Mouse (Mus musculus) midbrain, postnatal 0 days (tissue): Measurements from ENCODE around the gene Aatk. TPM values are rescaled to one million over a fixed set of nuclear protein-coding genes. Genes with fewer than 3 reads are reported as not detected.

ENCODE experiments used
- ATAC-seq: fragments of 200-750 bp; cut with Nextera tagmentation; 2 replicates; pipeline ENCODE4 v1.8.0; 2017; ENCODE audit warnings: moderate number of reproducible peaks, mild to moderate bottlenecking, moderate TSS enrichment, moderate library complexity; ENCODE audit not compliant: low FRiP score
- DNase-seq: peaks from one replicate; pipeline ENCODE4 v3.0.0-alpha.2; 2015; ENCODE audit warnings: low spot score
- H3K27ac ChIP-seq: fragments of 300-500 bp; sonication (generic); 2 replicates; pipeline ENCODE4 v1.5.1; 2014; ENCODE audit warnings: low read depth, mild to moderate bottlenecking, low read length, mixed read lengths
- H3K27me3 ChIP-seq: fragments of 300-500 bp; sonication (generic); 2 replicates; pipeline ENCODE4 v1.6.1; 2014; ENCODE audit warnings: low read length, control low read depth, mixed read lengths; ENCODE audit not compliant: insufficient read depth
- H3K36me3 ChIP-seq: fragments of 300-500 bp; sonication (generic); 2 replicates; pipeline ENCODE4 v1.6.1; 2014; ENCODE audit warnings: low read length, control low read depth, mixed read lengths; ENCODE audit not compliant: insufficient read depth
- H3K4me1 ChIP-seq: fragments of 300-500 bp; sonication (generic); 2 replicates; pipeline ENCODE4 v1.6.1; 2014; ENCODE audit warnings: mild to moderate bottlenecking, control low read depth, antibody characterized with exemption, low read length, mixed read lengths; ENCODE audit not compliant: insufficient read depth
- H3K4me2 ChIP-seq: fragments of 300-500 bp; sonication (generic); 2 replicates; pipeline ENCODE4 v1.6.1; 2014; ENCODE audit warnings: low read depth, mild to moderate bottlenecking, low read length, mixed read lengths; ENCODE audit not compliant: poor library complexity, severe bottlenecking
- H3K4me3 ChIP-seq: fragments of 300-500 bp; sonication (generic); 2 replicates; pipeline ENCODE4 v1.5.1; 2014; ENCODE audit warnings: low read depth, mild to moderate bottlenecking, low read length, moderate library complexity
- H3K9ac ChIP-seq: fragments of 300-500 bp; sonication (generic); replicated peaks from 2 replicates; pipeline ENCODE4 v1.6.1; 2014; ENCODE audit warnings: mild to moderate bottlenecking, low read length, moderate library complexity, mixed read lengths; ENCODE audit not compliant: poor library complexity, severe bottlenecking
- H3K9me3 ChIP-seq: fragments of 300-500 bp; sonication (generic); 2 replicates; pipeline ENCODE4 v1.6.1; 2016; ENCODE audit warnings: low read length, control low read depth
- CTCF ChIP-seq: IDR thresholded peaks from 2 replicates; pipeline ENCODE4 v1.5.1; 2016; ENCODE audit warnings: antibody characterized with exemption, mild to moderate bottlenecking
- WGBS: fragments of 180-500 bp; shearing (Covaris S2); extraction: QIAGEN DNeasy Blood & Tissue Kit; methylation state at CpG from one replicate; pipeline ENCODE4 v1.1.7; 2014; 5-methylcytosine and 5-hydroxymethylcytosine counted together
- polyA plus RNA-seq: library from polyadenylated mRNA; unstranded; fragments of >200 nt; fragmentation: Nextera tagmentation; extraction: Ambion mirVana; gene quantifications from 2 replicates; pipeline ENCODE4 v1.2.1, GENCODE M21; 2015
- total RNA-seq: library from RNA; depleted of rRNA; stranded (reverse); fragments of >200 nt; gene quantifications from 2 replicates; pipeline ENCODE4 v1.2.3, GENCODE M21; 2014

Aatk gene
- total and polyA plus RNA-seq, 2 experiments from 2014 or later, result 46.9 to 178 TPM

- 68% methylated on average over 13 of the region's 13 CpGs for whole genome bisulfite sequencing
- Histone ChIP-seq H3K4me3 (no peak overlapping the region), H3K27me3 (no peaks in the 10 kb centered on the region), H3K4me1 (peaks cover 22% of the 10 kb centered on the region), H3K9me3 (no peaks in the 10 kb centered on the region), H3K27ac (no peak overlapping the region), H3K36me3 (no peaks in the 10 kb centered on the region), H3K9ac (0 out of 2 replicates have a peak overlapping the region, but pooled peaks have one; percentile 9), H3K4me2 (no peak overlapping the region)
- DNase-seq, result no peak
- ATAC-seq, result no peak
- TF ChIP-seq CTCF, result no peak
These were observed 5.5 kb downstream of the Aatk start for GRCm38 (mm10) chr11:120041191-120042123.

- no peak overlapping the region for H3K9ac ChIP-seq
- no peak overlapping the region for H3K27ac ChIP-seq
- TF ChIP-seq CTCF, result no peak
- H3K4me1 ChIP-seq, result peaks cover 18% of the 10 kb centered on the region
- 69% methylated on average over 8 of the region's 8 CpGs for WGBS
- H3K4me3 ChIP-seq, result no peak overlapping the region
- 0 out of 2 replicates have a peak, but pooled peaks cover 3% of the 10 kb centered on the region for H3K36me3 ChIP-seq
- DNase-seq (no peak), ATAC-seq (no peak)
- no peak overlapping the region for H3K4me2 ChIP-seq
- H3K27me3 ChIP-seq, result no peaks in the 10 kb centered on the region
- H3K9me3 ChIP-seq, result no peaks in the 10 kb centered on the region
These were observed 6.5 kb downstream of the Aatk start for GRCm38 (mm10) chr11:120040440-120040839.

- no peak overlapping the region for H3K4me2 ChIP-seq
- 0 out of 2 replicates have a peak overlapping the region, but pooled peaks have one; percentile 33 for H3K9ac ChIP-seq
- no peaks in the 10 kb centered on the region for H3K27me3 ChIP-seq
- no peaks in the 10 kb centered on the region for H3K9me3 ChIP-seq
- H3K27ac ChIP-seq, result peak overlapping the region; percentile 38
- H3K36me3 ChIP-seq, result 0 out of 2 replicates have a peak, but pooled peaks cover 3% of the 10 kb centered on the region
- peaks cover 10% of the 10 kb centered on the region for H3K4me1 ChIP-seq
- TF ChIP-seq CTCF, result no peak
- ATAC-seq, result no peak
- no peak overlapping the region for H3K4me3 ChIP-seq
- DNase-seq, result peak; percentile 51
- WGBS, result 35% methylated on average over 4 of the region's 4 CpGs
These were observed 7.4 kb downstream of the Aatk start for GRCm38 (mm10) chr11:120039581-120039980.

GRCm38 (mm10) chr11:120034762-120035161 is 12.2 kb downstream of the Aatk start:
- H3K27ac ChIP-seq, result no peak overlapping the region
- 0 out of 2 replicates have a peak, but pooled peaks cover 3% of the 10 kb centered on the region for H3K36me3 ChIP-seq
- H3K4me2 ChIP-seq, result no peak overlapping the region
- H3K27me3 ChIP-seq, result no peaks in the 10 kb centered on the region
- no peak for DNase-seq
- TF ChIP-seq CTCF, result no peak
- H3K9me3 ChIP-seq, result no peaks in the 10 kb centered on the region
- ATAC-seq, result no peak
- peaks cover 4% of the 10 kb centered on the region for H3K4me1 ChIP-seq
- H3K4me3 ChIP-seq, result no peak overlapping the region
- no peak overlapping the region for H3K9ac ChIP-seq
- WGBS, result 82% methylated on average over 5 of the region's 5 CpGs

GRCm38 (mm10) chr11:120034306-120034705 is 12.7 kb downstream of the Aatk start:
- no peak for ATAC-seq

GRCm38 (mm10) chr11:120033473-120033872 is 13.5 kb downstream of the Aatk start:
- H3K9me3 ChIP-seq, result no peaks in the 10 kb centered on the region
- no peak overlapping the region for H3K27ac ChIP-seq
- H3K4me1 ChIP-seq, result no peaks in the 10 kb centered on the region
- H3K4me3 ChIP-seq, result no peak overlapping the region
- H3K27me3 ChIP-seq, result no peaks in the 10 kb centered on the region
- no peak for TF ChIP-seq CTCF
- H3K9ac ChIP-seq, result no peak overlapping the region
- 70% methylated on average over 3 of the region's 3 CpGs for WGBS
- 0 out of 2 replicates have a peak, but pooled peaks cover 3% of the 10 kb centered on the region for H3K36me3 ChIP-seq
- no peak overlapping the region for H3K4me2 ChIP-seq
- DNase-seq, result no peak
- ATAC-seq, result no peak

More at GRCm38 (mm10) chr11:120034306-120034705, 12.7 kb downstream of the Aatk start:
- Histone ChIP-seq H3K27me3 (no peaks in the 10 kb centered on the region), H3K4me3 (no peak overlapping the region), H3K4me2 (no peak overlapping the region), H3K9me3 (no peaks in the 10 kb centered on the region), H3K9ac (no peak overlapping the region), H3K36me3 (0 out of 2 replicates have a peak, but pooled peaks cover 3% of the 10 kb centered on the region), H3K27ac (no peak overlapping the region), H3K4me1 (no peaks in the 10 kb centered on the region)
- DNase-seq, result no peak
- 31% methylated on average over 3 of the region's 3 CpGs for WGBS
- TF ChIP-seq CTCF, result no peak
